Mouse (Mus musculus) activated CD4-positive, CD25-positive, alpha-beta regulatory T cell, adult 4 months (primary cell): ENCODE results near the gene Npy4r. TPM values are rescaled to one million over a fixed set of nuclear protein-coding genes. Genes with fewer than 3 reads are reported as not detected.

Experiments used
- ATAC-seq: one replicate; pipeline ENCODE4 v1.8.0; 2017
- polyA plus RNA-seq, 2 experiments: library from polyadenylated mRNA; unstranded; fragments of 100-300 nt; shearing (Covaris generic); gene quantifications; one replicate each; pipeline ENCODE4 v1.2.1; 2017

Gene Npy4r
- polyA plus RNA-seq: not detected

- no peak for ATAC-seq
Measured at GRCm38 (mm10) chr14:34152342-34152741, at the start of gene Npy4r. Npy4r (minus strand) TSS chr14:34152489.

- ATAC-seq: no peak
Measured at GRCm38 (mm10) chr14:34201231-34202035, 49.1 kb upstream of the Npy4r start, which contains the start of gene Gprin2. Gprin2 (minus strand) TSS chr14:34201653.

GRCm38 (mm10) chr14:34200738-34201230 lies 48.5 kb upstream of the Npy4r start:
- no peak for ATAC-seq

GRCm38 (mm10) chr14:34196706-34197105 lies 44.4 kb upstream of the Npy4r start:
- no peak for ATAC-seq

GRCm38 (mm10) chr14:34195466-34195865 lies 43.2 kb upstream of the Npy4r start:
- no peak for ATAC-seq

GRCm38 (mm10) chr14:34193879-34194278 lies 41.6 kb upstream of the Npy4r start:
- ATAC-seq: no peak

- ATAC-seq: no peak
Measured at GRCm38 (mm10) chr14:34190361-34190760, 38.1 kb upstream of the Npy4r start.

- no peak for ATAC-seq
Measured at GRCm38 (mm10) chr14:34188629-34189028, 36.3 kb upstream of the Npy4r start.

GRCm38 (mm10) chr14:34183101-34183500 lies 30.8 kb upstream of the Npy4r start:
- no peak for ATAC-seq

- ATAC-seq: no peak
Measured at GRCm38 (mm10) chr14:34179351-34179750, 27.1 kb upstream of the Npy4r start.

- ATAC-seq: no peak
Measured at GRCm38 (mm10) chr14:34171107-34171506, 18.8 kb upstream of the Npy4r start.

- no peak for ATAC-seq
Measured at GRCm38 (mm10) chr14:34155752-34156151, 3.5 kb upstream of the Npy4r start.

GRCm38 (mm10) chr14:34154601-34155337 lies 2.5 kb upstream of the Npy4r start:
- no peak for ATAC-seq

- no peak for ATAC-seq
Measured at GRCm38 (mm10) chr14:34142915-34143314, 9.4 kb downstream of the Npy4r start.

GRCm38 (mm10) chr14:34142316-34142715 lies 10.0 kb downstream of the Npy4r start:
- ATAC-seq: no peak

GRCm38 (mm10) chr14:34139671-34140664 lies 12.3 kb downstream of the Npy4r start:
- ATAC-seq: no peak

- no peak for ATAC-seq
Measured at GRCm38 (mm10) chr14:34135391-34135790, 16.9 kb downstream of the Npy4r start.

GRCm38 (mm10) chr14:34131216-34131615 lies 21.1 kb downstream of the Npy4r start:
- no peak for ATAC-seq

GRCm38 (mm10) chr14:34121691-34122090 lies 30.6 kb downstream of the Npy4r start:
- ATAC-seq: no peak

- ATAC-seq: no peak
Measured at GRCm38 (mm10) chr14:34120923-34121351, 31.4 kb downstream of the Npy4r start.

GRCm38 (mm10) chr14:34120016-34120910 lies 32.0 kb downstream of the Npy4r start:
- no peak for ATAC-seq
